27 mouse cellular contexts compared by ENCODE assay signal in genomic region chr2:84066151-84066693, GRCm38 (mm10).
DNase-seq lines count a peak whose midpoint lies in the region; ATAC-seq and TF ChIP-seq lines count a peak whose summit lies in the region.
"Had no signal": no experiment of that assay in that cellular context is flagged by ENCODE, and none has a peak within 500 bp of the region (broad histone marks: within the 10 kb centered on the region; RNA-seq: fewer than 3 reads in every experiment).

No protein-coding gene starts in this region.

- H3K27ac ChIP-seq in heart, embryonic 15.5 days = no peak overlapping the region
- H3K27ac ChIP-seq in lung, postnatal 0 days (ENCODE audit: low read length) = no peak overlapping the region
- no peak overlapping the region for H3K27ac ChIP-seq in midbrain, embryonic 11.5 days (ENCODE audit: low read depth, low read length)
- no peak overlapping the region for H3K27ac ChIP-seq in midbrain, embryonic 14.5 days (replicated peaks; ENCODE audit: low read depth, low read length)
- H3K27ac ChIP-seq: embryonic facial prominence, embryonic 10.5 days; embryonic facial prominence, embryonic 13.5 days; forebrain, embryonic 12.5 days; forebrain, embryonic 15.5 days; hindbrain, embryonic 10.5 days; hindbrain, embryonic 13.5 days; intestine, embryonic 15.5 days had no signal

- intact Hi-C loops in heart, postnatal 25 days (cut with DNase I) = loop anchor here (5.0 kb wide), 2 partner anchors 116 to 361 kb away; partner anchors contain the start of gene Calcrl
- intact Hi-C loops in heart, postnatal 10 days (cut with DNase I) = loop anchor here (5.0 kb wide), 1 partner anchor 116 kb away; no protein-coding TSS in a partner anchor

- 65% methylated on average over 3 of the region's 3 CpGs for WGBS in heart, embryonic 15.5 days
- WGBS in lung, postnatal 0 days = 56% methylated on average over 3 of the region's 3 CpGs
- 84% methylated on average over 3 of the region's 3 CpGs for WGBS in midbrain, embryonic 11.5 days
- whole genome bisulfite sequencing in midbrain, embryonic 14.5 days = 93% methylated on average over 3 of the region's 3 CpGs

- H3K27me3 ChIP-seq in heart, embryonic 15.5 days = no peaks in the 10 kb centered on the region
- no peaks in the 10 kb centered on the region for H3K27me3 ChIP-seq in lung, postnatal 0 days (replicated peaks; ENCODE audit: insufficient read depth, low read length)
- H3K27me3 ChIP-seq in midbrain, embryonic 11.5 days (ENCODE audit: control insufficient read depth, insufficient read depth, low read length) = no peaks in the 10 kb centered on the region
- no peaks in the 10 kb centered on the region for H3K27me3 ChIP-seq in midbrain, embryonic 14.5 days (ENCODE audit: control insufficient read depth, insufficient read depth, low read length)
- H3K27me3 ChIP-seq: embryonic facial prominence, embryonic 13.5 days; forebrain, embryonic 12.5 days; forebrain, embryonic 15.5 days; heart, embryonic 13.5 days; hindbrain, embryonic 13.5 days; intestine, embryonic 15.5 days had no signal

- H3K4me2 ChIP-seq in heart, embryonic 15.5 days = no peak overlapping the region
- no peak overlapping the region for H3K4me2 ChIP-seq in lung, postnatal 0 days (replicated peaks; ENCODE audit: low read depth, low read length)
- no peak overlapping the region for H3K4me2 ChIP-seq in midbrain, embryonic 11.5 days
- no peak overlapping the region for H3K4me2 ChIP-seq in midbrain, embryonic 14.5 days (ENCODE audit: low read length)
- H3K4me2 ChIP-seq: embryonic facial prominence, embryonic 13.5 days; forebrain, embryonic 12.5 days; forebrain, embryonic 15.5 days; heart, embryonic 13.5 days; hindbrain, embryonic 13.5 days; intestine, embryonic 15.5 days had no signal

- DNase-seq in heart, adult 11 months = peak; percentile 21
- DNase-seq in heart, postnatal 25 days (ENCODE audit: low spot score) = no peak
- DNase-seq in heart, postnatal 10 days = no peak
- DNase-seq in lung, postnatal 0 days (ENCODE audit: low spot score) = peak; percentile 34
- DNase-seq in lung, postnatal 25 days (ENCODE audit: low spot score) = no peak
- DNase-seq in midbrain, embryonic 11.5 days (ENCODE audit: low spot score, missing footprints) = peak; percentile 70
- no peak for DNase-seq in midbrain, embryonic 14.5 days
- DNase-seq: adrenal gland, adult 8-10 months; adrenal gland, postnatal 25 days; cerebellum, adult 11-12 months; cerebellum, adult 8-10 months; cerebellum, postnatal 10 days; cerebellum, postnatal 36 days; embryo, embryonic 11 days; gastrocnemius, postnatal 25 days had no signal

- no peaks in the 10 kb centered on the region for H3K9me3 ChIP-seq in heart, embryonic 15.5 days (replicated peaks)
- no peaks in the 10 kb centered on the region for H3K9me3 ChIP-seq in lung, postnatal 0 days (ENCODE audit: low read length)
- H3K9me3 ChIP-seq in midbrain, embryonic 11.5 days (ENCODE audit: control insufficient read depth, low read length) = no peaks in the 10 kb centered on the region
- no peaks in the 10 kb centered on the region for H3K9me3 ChIP-seq in midbrain, embryonic 14.5 days (ENCODE audit: control insufficient read depth, low read length)
- H3K9me3 ChIP-seq: embryonic facial prominence, embryonic 10.5 days; embryonic facial prominence, embryonic 13.5 days; forebrain, embryonic 12.5 days; forebrain, embryonic 15.5 days; heart, embryonic 13.5 days; hindbrain, embryonic 10.5 days; hindbrain, embryonic 13.5 days; intestine, embryonic 15.5 days had no signal

- H3K36me3 ChIP-seq in heart, embryonic 15.5 days = no peaks in the 10 kb centered on the region
- no peaks in the 10 kb centered on the region for H3K36me3 ChIP-seq in lung, postnatal 0 days (ENCODE audit: insufficient read depth, low read length)
- H3K36me3 ChIP-seq in midbrain, embryonic 11.5 days (ENCODE audit: control insufficient read depth, insufficient read depth, low read length) = no peaks in the 10 kb centered on the region
- no peaks in the 10 kb centered on the region for H3K36me3 ChIP-seq in midbrain, embryonic 14.5 days (ENCODE audit: control insufficient read depth, insufficient read depth, low read length)
- H3K36me3 ChIP-seq: embryonic facial prominence, embryonic 10.5 days; embryonic facial prominence, embryonic 13.5 days; forebrain, embryonic 12.5 days; forebrain, embryonic 15.5 days; heart, embryonic 13.5 days; hindbrain, embryonic 10.5 days; hindbrain, embryonic 13.5 days; intestine, embryonic 15.5 days had no signal

- no peak overlapping the region for H3K9ac ChIP-seq in heart, embryonic 15.5 days
- H3K9ac ChIP-seq in lung, postnatal 0 days (replicated peaks; ENCODE audit: low read depth) = no peak overlapping the region
- no peak overlapping the region for H3K9ac ChIP-seq in midbrain, embryonic 11.5 days (ENCODE audit: low read length)
- no peak overlapping the region for H3K9ac ChIP-seq in midbrain, embryonic 14.5 days (replicated peaks; ENCODE audit: low read length)
- H3K9ac ChIP-seq: embryonic facial prominence, embryonic 13.5 days; forebrain, embryonic 12.5 days; forebrain, embryonic 15.5 days; heart, embryonic 13.5 days; hindbrain, embryonic 13.5 days; intestine, embryonic 15.5 days had no signal

- no peak for TF ChIP-seq CTCF in lung, postnatal 0 days (IDR thresholded peaks at IDR 0.05)

- ATAC-seq in heart, embryonic 15.5 days (replicated peaks; ENCODE audit: insufficient number of reproducible peaks, insufficient read depth, low FRiP score, low read depth) = peak; percentile 55
- ATAC-seq in lung, postnatal 0 days = peak; percentile 65; the same call in 1 of the 2 replicates
- no peak for ATAC-seq in midbrain, embryonic 11.5 days (ENCODE audit: low FRiP score)
- no peak for ATAC-seq in midbrain, embryonic 14.5 days (ENCODE audit: low FRiP score, low TSS enrichment)
- ATAC-seq: activated CD4-positive, CD25-positive, alpha-beta regulatory T cell, adult 4 months; forebrain, embryonic 15.5 days; hindbrain, embryonic 16.5 days; intestine, embryonic 15.5 days had no signal

- peak; percentile 95 for TF ChIP-seq EP300 in lung, postnatal 0 days (IDR thresholded peaks at IDR 0.05)

- H3K4me3 ChIP-seq in heart, embryonic 15.5 days = no peak overlapping the region
- H3K4me3 ChIP-seq in lung, postnatal 0 days (ENCODE audit: low read depth, low read length) = no peak overlapping the region
- no peak overlapping the region for H3K4me3 ChIP-seq in midbrain, embryonic 11.5 days (ENCODE audit: low read depth, low read length)
- H3K4me3 ChIP-seq in midbrain, embryonic 14.5 days (replicated peaks; ENCODE audit: low read depth, low read length) = no peak overlapping the region
- H3K4me3 ChIP-seq: embryonic facial prominence, embryonic 10.5 days; embryonic facial prominence, embryonic 13.5 days; erythroblast, embryonic 14.5 days; forebrain, embryonic 12.5 days; forebrain, embryonic 15.5 days; heart, embryonic 13.5 days; hindbrain, embryonic 10.5 days; hindbrain, embryonic 13.5 days; intestine, embryonic 15.5 days had no signal

- 0 out of 2 replicates have a peak, but pooled peaks cover 2% of the 10 kb centered on the region for H3K4me1 ChIP-seq in heart, embryonic 15.5 days (replicated peaks)
- H3K4me1 ChIP-seq in lung, postnatal 0 days (ENCODE audit: insufficient read depth, low read depth, low read length) = no peaks in the 10 kb centered on the region
- no peaks in the 10 kb centered on the region for H3K4me1 ChIP-seq in midbrain, embryonic 11.5 days (ENCODE audit: control insufficient read depth, insufficient read depth, low read length)
- H3K4me1 ChIP-seq in midbrain, embryonic 14.5 days (ENCODE audit: control insufficient read depth, insufficient read depth, low read length) = no peaks in the 10 kb centered on the region
- H3K4me1 ChIP-seq: embryonic facial prominence, embryonic 10.5 days; embryonic facial prominence, embryonic 13.5 days; forebrain, embryonic 12.5 days; forebrain, embryonic 15.5 days; heart, embryonic 13.5 days; hindbrain, embryonic 10.5 days; hindbrain, embryonic 13.5 days; intestine, embryonic 15.5 days had no signal

Comparison
In these comparisons a context has a peak if more than half of its experiments do, and no peak if none do; other contexts are left out.
1. DNase-seq: peak in heart, adult 11 months (single experiment), lung, postnatal 0 days (single experiment) and midbrain, embryonic 11.5 days (single experiment); none in heart, postnatal 25 days (single experiment), heart, postnatal 10 days (0 of 2), lung, postnatal 25 days (single experiment) and midbrain, embryonic 14.5 days (single experiment).
2. ATAC-seq: peak in heart, embryonic 15.5 days (single experiment) and lung, postnatal 0 days (single experiment); none in midbrain, embryonic 11.5 days (single experiment) and midbrain, embryonic 14.5 days (single experiment).